Mouse (Mus musculus) ES-Bruce4 (cell line): ENCODE measurements around the gene Spred2.

Experiments used
- CTCF ChIP-seq: IDR thresholded peaks from one replicate; pipeline ENCODE4 v1.8.1; 2011; ENCODE audit warnings: low read depth, low read length
- EP300 ChIP-seq: IDR thresholded peaks from 2 replicates; pipeline ENCODE4 v1.6.1; 2011; ENCODE audit warnings: low read depth, low read length; ENCODE audit not compliant: insufficient read depth
- POLR2A ChIP-seq: IDR thresholded peaks from one replicate; pipeline ENCODE4 v1.8.1; 2011; ENCODE audit warnings: low read length; ENCODE audit not compliant: insufficient read depth

- TF ChIP-seq CTCF (no peak), POLR2A (no peak), EP300 (no peak)
Observed at GRCm38 (mm10) chr11:19955069-19955468, 30.9 kb downstream of the Spred2 start.
